Comparison of ENCODE assay signal across 10 mouse cellular contexts in genomic region chr3:131136455-131136854, GRCm38 (mm10). TPM values are rescaled to one million over a fixed set of nuclear protein-coding genes. Genes with fewer than 3 reads are reported as not detected.
DNase-seq lines count a peak whose midpoint lies in the region; ATAC-seq lines count a peak whose summit lies in the region.
"Had no signal": no experiment of that assay in that cellular context is flagged by ENCODE, and none has a peak within 500 bp of the region (broad histone marks: within the 10 kb centered on the region; RNA-seq: fewer than 3 reads in every experiment).

No protein-coding gene starts in this region.

- no peaks in the 10 kb centered on the region for H3K9me3 ChIP-seq in forebrain, embryonic 16.5 days (ENCODE audit: control insufficient read depth, low read length)
- no peaks in the 10 kb centered on the region for H3K9me3 ChIP-seq in hindbrain, embryonic 12.5 days (replicated peaks)
- H3K9me3 ChIP-seq in midbrain, embryonic 16.5 days (replicated peaks; ENCODE audit: control insufficient read depth, low read length, poor library complexity, severe bottlenecking) = no peaks in the 10 kb centered on the region

- no peaks in the 10 kb centered on the region for H3K36me3 ChIP-seq in forebrain, embryonic 16.5 days (ENCODE audit: control insufficient read depth, insufficient read depth)
- H3K36me3 ChIP-seq in hindbrain, embryonic 12.5 days = no peaks in the 10 kb centered on the region
- H3K36me3 ChIP-seq in midbrain, embryonic 16.5 days (ENCODE audit: control insufficient read depth, insufficient read depth, low read length) = no peaks in the 10 kb centered on the region

- peak; percentile 23 for DNase-seq in adrenal gland, adult 8-10 months
- no peak for DNase-seq in adrenal gland, postnatal 25 days
- no peak for DNase-seq in gastrocnemius, postnatal 36 days
- no peak for DNase-seq in gastrocnemius, adult 18-20 months (ENCODE audit: low spot score)
- no peak for DNase-seq in ovary, postnatal 36 days (ENCODE audit: low spot score)
- DNase-seq: cerebellum, adult 2 months had no signal

- intact Hi-C loops in gastrocnemius, postnatal 36 days (cut with DNase I) = no loop called here

- peaks cover 23% of the 10 kb centered on the region for H3K4me1 ChIP-seq in forebrain, embryonic 16.5 days (replicated peaks; ENCODE audit: control insufficient read depth, insufficient read depth, low read length)
- H3K4me1 ChIP-seq in hindbrain, embryonic 12.5 days = peaks cover 47% of the 10 kb centered on the region
- H3K4me1 ChIP-seq in midbrain, embryonic 16.5 days (ENCODE audit: control insufficient read depth, insufficient read depth, low read length) = peaks cover 59% of the 10 kb centered on the region

- peak; percentile 49 for ATAC-seq in forebrain, embryonic 16.5 days
- ATAC-seq in hindbrain, embryonic 12.5 days (ENCODE audit: low FRiP score) = 0 out of 2 replicates have a peak, but pooled peaks have one; percentile 32
- 0 out of 2 replicates have a peak, but pooled peaks have one; percentile 15 for ATAC-seq in midbrain, embryonic 16.5 days

- H3K27me3 ChIP-seq in forebrain, embryonic 16.5 days (replicated peaks; ENCODE audit: control insufficient read depth, insufficient read depth, low read length) = no peaks in the 10 kb centered on the region
- H3K27me3 ChIP-seq in hindbrain, embryonic 12.5 days = peaks cover 12% of the 10 kb centered on the region; the same call in 1 of the 2 replicates
- no peaks in the 10 kb centered on the region for H3K27me3 ChIP-seq in midbrain, embryonic 16.5 days (ENCODE audit: control insufficient read depth, insufficient read depth, low read depth, low read length)

- H3K27ac ChIP-seq in forebrain, embryonic 16.5 days (ENCODE audit: low read length) = no peak overlapping the region
- no peak overlapping the region for H3K27ac ChIP-seq in hindbrain, embryonic 12.5 days
- H3K27ac ChIP-seq in midbrain, embryonic 16.5 days (ENCODE audit: low read length) = peak overlapping the region; percentile 78

- H3K4me2 ChIP-seq in forebrain, embryonic 16.5 days (ENCODE audit: low read length) = peak overlapping the region; percentile 45
- H3K4me2 ChIP-seq in hindbrain, embryonic 12.5 days (replicated peaks) = peak overlapping the region; percentile 41
- peak overlapping the region; percentile 45 for H3K4me2 ChIP-seq in midbrain, embryonic 16.5 days (ENCODE audit: low read length)
- H3K4me2 ChIP-seq: lung, embryonic 14.5 days had no signal

- 1% methylated on average over 8 of the region's 8 CpGs for WGBS in forebrain, embryonic 16.5 days
- 15% methylated on average over 8 of the region's 8 CpGs for WGBS in hindbrain, embryonic 12.5 days
- 5% methylated on average over 8 of the region's 8 CpGs for WGBS in midbrain, embryonic 16.5 days

- 0 out of 2 replicates have a peak overlapping the region, but pooled peaks have one; percentile 18 for H3K9ac ChIP-seq in forebrain, embryonic 16.5 days (replicated peaks; ENCODE audit: low read depth, low read length)
- H3K9ac ChIP-seq in hindbrain, embryonic 12.5 days = no peak overlapping the region
- peak overlapping the region; percentile 40 for H3K9ac ChIP-seq in midbrain, embryonic 16.5 days (ENCODE audit: low read depth, low read length)
- H3K9ac ChIP-seq: lung, embryonic 14.5 days had no signal

- H3K4me3 ChIP-seq in forebrain, embryonic 16.5 days (replicated peaks; ENCODE audit: low read length) = no peak overlapping the region
- no peak overlapping the region for H3K4me3 ChIP-seq in hindbrain, embryonic 12.5 days
- H3K4me3 ChIP-seq in midbrain, embryonic 16.5 days (ENCODE audit: low read depth, low read length) = peak overlapping the region; percentile 1; the same call in 1 of the 2 replicates

RNA-seq across cellular contexts. Expression of gene Lef1, which starts 26.2 kb away (rescaled TPM):
- 10 to 100 TPM in 3 of 4 experiments, 1 to 10 TPM in 1; 9.3 to 21.7 (median 13.4) TPM for total RNA-seq in adrenal gland, adult 8-10 months (2022)
- total RNA-seq in adrenal gland, postnatal 25 days (2021) = 13.3 and 15.7 TPM in 2 replicates
- polyA plus RNA-seq in forebrain, embryonic 16.5 days (2015; fragmentation: Nextera tagmentation; extraction: Ambion mirVana) = 12.1 and 12.7 TPM in 2 replicates
- polyA plus RNA-seq in hindbrain, embryonic 12.5 days (2016; fragmentation: Nextera tagmentation; extraction: Ambion mirVana) = 31.9 and 33.6 TPM in 2 replicates
- 67.6 and 81.3 TPM in 2 replicates for polyA plus RNA-seq in midbrain, embryonic 16.5 days (2015; fragmentation: Nextera tagmentation; extraction: Ambion mirVana)
- 1 to 10 TPM in 1 of 2 experiments, under 1 TPM in 1; 0.32 to 1.1 TPM for total RNA-seq in gastrocnemius, postnatal 36 days (2021)
- under 1 TPM in 1 of 2 experiments, not detected in 1; 0.07 TPM for total RNA-seq in gastrocnemius, adult 18-20 months (2021)
